Mouse (Mus musculus) cerebellum, postnatal 10 days (tissue): ENCODE results near the gene Bmpr1a.

Experiments used
- DNase-seq, 2 experiments: peaks; one replicate each; pipeline ENCODE4 v3.0.0; 2021; ENCODE audit warnings: mixed read lengths in 2 of 2

The Bmpr1a gene

GRCm38 (mm10) chr14:34504377-34504776 lies 1.2 kb upstream of the Bmpr1a start:
- DNase-seq: peak; percentile 43 to 48

- DNase-seq: peak in 1 of 2 experiments; percentile 17
These were observed 618 bp upstream of the Bmpr1a start for GRCm38 (mm10) chr14:34503759-34504158.

DNA sequence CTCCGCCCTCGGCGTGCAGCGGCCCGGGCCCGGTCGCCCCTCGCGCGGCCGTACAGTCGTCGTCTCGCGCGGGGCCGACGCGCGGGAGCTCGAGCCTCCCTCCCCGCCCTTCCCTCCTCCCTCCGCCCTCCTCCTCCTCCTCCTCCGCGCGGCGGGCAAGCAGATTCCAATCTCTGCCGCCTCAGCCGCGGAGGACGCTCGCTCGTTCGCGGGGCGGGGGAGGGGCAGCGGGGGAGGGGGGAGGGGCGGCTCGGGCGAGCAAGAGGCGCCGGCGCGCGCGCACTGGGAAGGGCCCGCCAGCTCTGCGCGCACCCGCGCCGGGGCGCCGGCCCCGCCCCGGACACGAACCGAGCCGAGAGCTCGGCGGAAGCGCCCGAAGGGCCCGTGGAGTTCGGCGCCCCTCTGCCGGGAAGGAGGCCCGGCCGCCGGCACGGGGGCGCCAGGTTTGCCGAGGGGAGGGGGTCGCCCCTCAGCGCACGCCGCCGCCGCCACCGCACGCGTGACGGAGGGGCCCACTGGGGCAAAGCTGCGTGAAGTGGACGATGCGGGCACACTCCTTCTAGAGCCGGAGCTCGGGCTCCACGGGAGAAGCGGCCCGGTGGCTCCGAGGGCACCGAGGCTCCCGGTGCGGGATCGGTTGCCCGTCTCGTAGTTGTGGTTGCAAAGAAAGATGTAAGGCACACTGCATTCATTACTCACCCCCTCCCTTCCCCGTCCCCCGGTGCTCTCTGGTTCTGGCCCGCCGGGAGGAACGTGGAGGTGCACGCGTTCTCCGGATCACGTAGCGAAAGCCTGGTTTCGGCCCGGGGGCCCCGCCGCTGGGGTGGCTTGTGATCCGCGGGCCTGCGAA lies 441 bp downstream of the Bmpr1a start:
- DNase-seq: peak; percentile 93 to 96

- DNase-seq: peak; percentile 70
These were observed 1.2 kb downstream of the Bmpr1a start for GRCm38 (mm10) chr14:34501804-34502474.

DNA sequence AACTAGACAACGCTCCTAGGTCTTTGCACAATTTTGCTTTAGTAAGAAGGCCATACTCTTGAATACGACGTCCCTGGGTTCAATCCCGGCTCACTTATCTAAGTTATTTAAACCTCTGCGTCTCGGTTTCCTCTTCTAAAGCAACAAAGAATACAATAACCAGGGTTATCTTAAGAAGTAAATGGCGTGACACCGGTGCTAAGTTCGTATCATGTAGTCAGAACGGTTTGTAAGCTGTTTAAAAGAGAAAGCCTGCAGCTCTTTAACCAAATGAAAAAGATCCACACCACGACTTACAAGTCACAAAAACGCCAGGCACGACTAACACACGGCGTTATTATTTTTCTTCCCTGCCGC lies 1.7 kb downstream of the Bmpr1a start:
- DNase-seq: peak in 1 of 2 experiments; percentile 22

DNA sequence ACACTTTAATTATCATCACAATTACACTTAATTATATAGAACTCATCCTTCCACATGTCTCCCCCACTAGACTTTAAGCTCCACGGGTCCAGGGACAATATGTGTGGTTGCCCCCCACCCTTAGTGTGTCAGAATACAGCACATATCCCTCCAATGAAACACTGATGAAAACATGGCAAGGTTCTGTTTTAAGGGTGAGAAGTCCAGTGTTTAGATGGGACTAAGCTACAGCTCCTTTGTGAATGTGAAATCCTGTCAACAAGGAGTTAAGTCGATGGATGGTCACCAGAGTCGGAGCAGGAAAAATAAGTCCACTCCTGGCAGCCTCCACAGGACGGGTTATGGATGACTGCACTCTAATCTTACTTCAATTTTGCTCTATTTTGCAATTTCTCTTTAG lies 2.8 kb downstream of the Bmpr1a start:
- DNase-seq: peak; percentile 16 to 20

DNA sequence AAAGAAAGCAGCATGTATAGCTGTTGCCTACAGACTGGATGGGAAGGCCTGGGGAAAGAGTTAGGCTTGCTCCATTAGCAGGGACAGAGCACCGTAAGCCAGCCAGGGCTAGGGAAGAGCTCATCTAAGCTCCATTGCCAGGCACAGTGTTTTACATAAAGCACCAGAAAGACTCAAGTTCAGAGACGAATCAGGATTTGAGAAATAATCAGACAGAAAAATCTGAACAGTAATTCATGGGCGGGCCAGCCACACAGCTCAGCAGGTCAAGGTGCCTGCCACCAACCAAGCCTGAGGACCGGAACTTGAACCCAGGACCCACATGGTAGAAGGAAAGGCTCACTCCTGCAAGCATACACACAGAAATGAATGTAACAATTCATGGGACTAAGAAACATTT lies 3.5 kb downstream of the Bmpr1a start:
- DNase-seq: no peak

- DNase-seq: no peak
These were observed 5.8 kb downstream of the Bmpr1a start for GRCm38 (mm10) chr14:34497346-34497745.

DNA sequence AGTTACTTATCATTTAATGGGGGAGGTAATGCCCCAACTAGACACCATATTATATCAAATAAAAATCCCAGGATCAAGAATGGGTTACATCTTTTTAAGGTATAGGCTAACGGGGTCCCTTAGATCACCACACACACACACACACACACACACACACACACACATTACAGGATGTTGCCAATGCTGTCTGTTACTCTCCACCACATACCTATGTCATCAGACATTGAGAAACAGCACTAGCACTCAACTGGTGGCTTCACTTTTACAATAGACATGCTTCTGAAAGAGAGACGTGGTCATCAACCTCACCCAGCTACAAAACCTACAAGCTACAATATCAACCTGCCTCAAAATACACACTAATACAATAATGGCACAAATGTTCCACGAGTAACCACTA lies 9.5 kb downstream of the Bmpr1a start:
- no peak for DNase-seq

GRCm38 (mm10) chr14:34492688-34493087 lies 10.5 kb downstream of the Bmpr1a start:
- DNase-seq: no peak

GRCm38 (mm10) chr14:34490965-34491364 lies 12.2 kb downstream of the Bmpr1a start:
- DNase-seq: no peak

- no peak for DNase-seq
These were observed 13.2 kb downstream of the Bmpr1a start for GRCm38 (mm10) chr14:34489928-34490327.

DNA sequence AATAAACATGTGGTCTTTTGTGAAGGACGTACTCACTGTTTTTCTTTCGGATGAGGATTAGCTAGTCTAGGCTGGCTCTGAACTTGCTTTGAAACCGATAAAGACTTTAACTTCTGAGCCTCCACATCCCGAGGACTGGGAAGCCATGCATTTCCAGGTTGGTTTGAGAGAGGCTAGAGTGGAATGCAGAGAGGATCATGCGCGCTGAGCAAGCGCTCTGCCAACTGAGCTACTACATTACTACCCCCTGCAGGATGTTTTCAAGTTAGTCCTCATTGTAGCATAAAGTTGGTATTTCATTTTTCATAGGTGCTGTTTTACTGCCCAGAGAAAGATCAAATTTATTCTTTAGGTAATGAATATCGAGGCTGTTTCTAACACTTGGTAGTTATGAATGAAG lies 17.0 kb downstream of the Bmpr1a start:
- DNase-seq: no peak

DNA sequence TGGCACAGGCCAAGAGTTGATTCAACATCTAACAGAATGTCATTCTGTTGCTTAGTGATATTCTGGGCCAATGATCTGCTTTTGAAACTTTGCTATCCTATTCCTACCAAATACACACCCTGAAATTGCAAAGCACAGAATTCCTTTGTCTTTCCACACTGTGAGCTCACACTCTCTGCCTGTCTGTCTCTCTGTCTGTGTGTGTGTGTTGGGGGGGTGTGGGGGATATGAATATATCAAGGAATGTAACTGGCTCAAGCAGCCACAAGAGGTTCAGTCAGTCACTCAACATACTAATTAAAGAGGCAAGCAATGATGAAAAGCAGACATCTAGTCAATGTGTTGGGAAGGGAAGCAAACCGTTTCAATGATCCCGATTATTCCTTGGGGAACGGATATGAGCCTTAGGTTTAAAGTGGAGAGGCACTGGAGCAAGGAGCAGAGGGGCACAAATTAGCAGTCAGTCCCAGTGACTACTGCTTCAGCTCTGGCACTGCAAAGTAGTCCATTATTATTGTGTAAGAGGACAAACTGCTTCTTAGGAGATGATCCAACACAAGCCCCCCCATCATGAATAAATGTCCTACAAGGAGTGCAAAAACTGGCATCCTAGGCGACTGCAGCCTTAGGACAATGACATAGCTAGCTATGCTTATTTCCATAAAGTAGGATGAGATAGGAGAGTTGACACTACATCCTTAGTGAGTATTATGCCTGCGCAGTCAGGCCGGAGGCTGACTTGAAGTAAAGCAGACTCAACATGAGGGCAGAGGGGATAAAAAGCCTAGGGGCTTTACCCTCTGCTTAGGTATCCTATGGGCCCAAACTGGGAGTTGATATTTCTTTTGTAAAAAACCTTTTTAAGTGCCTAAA lies 19.4 kb downstream of the Bmpr1a start:
- no peak for DNase-seq

DNA sequence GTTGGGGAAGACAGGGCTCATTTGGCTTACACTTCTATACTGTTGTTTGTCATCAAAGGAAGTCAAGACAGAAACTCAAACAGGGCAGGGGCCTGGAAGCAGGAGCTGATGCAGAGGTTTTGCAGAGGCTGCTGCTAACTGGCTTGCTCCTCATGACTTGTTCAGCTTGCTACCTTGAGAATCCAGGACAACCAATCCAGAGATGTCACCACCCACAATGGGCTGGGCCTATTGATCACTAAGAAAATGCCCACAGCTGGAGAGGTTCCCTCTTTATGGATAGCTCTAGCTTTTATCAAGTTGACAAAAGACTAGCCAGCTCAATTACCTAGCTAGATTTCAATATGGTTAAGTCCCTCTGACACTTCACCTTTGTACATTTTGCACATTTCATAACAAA lies 31.6 kb downstream of the Bmpr1a start:
- DNase-seq: no peak

DNA sequence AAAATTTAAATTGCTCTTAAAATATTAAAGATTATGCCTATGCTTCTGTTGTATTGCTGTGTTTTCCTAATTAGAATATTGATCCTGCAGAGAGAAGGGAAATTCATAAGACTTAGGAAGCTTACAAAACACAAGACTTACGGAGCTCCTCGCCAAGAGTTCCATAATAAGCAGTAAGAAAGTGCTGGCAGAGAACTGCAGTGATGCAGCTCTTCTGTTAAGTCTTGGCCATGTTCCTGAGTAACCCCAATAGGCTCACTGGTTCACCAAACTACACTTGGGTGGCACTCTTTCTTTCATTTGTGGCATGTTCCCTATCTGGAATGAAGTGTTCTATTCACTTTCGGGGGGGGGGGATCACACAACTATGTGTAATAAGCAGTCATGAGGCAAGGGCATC lies 36.9 kb downstream of the Bmpr1a start:
- no peak for DNase-seq

- DNase-seq: no peak
These were observed 43.8 kb downstream of the Bmpr1a start for GRCm38 (mm10) chr14:34459386-34459785.

DNA sequence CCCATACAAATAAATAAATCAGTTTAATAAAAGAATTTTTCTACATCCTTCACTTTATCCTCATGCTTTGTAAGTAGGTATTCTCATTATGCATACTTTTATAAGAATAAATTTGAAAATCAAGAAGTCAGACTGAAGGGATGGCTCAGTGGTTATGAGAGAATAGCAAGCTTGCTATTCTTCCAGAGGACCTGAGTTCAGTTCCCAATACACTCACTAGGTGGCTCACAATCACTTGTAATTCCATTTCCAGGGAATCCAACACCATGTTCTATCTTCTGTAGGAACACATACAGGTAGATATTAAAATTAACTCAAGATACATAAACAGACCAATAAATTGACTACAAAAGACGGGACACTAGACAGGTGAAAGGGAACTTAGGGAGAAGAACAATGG lies 44.3 kb downstream of the Bmpr1a start:
- DNase-seq: peak; percentile 78 to 81

DNA sequence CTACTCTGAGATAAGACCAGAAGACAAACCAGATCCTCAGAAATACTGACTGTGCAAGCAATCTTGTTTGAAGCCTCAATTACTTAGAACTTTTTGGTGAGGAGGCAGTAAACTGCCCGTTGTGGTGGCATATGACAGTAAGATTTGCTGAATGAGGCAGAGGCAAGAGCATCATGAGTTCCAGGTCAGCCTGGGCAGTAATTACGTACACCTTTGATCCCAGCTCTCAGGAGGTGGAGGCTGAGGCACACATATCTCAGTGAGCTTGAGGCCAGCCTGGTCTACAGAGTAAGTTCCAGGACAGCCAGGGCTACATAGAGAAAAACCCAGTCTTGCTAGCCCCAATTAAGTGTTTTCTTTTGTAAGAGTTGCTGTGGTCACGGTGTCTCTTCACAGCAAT lies 48.9 kb downstream of the Bmpr1a start:
- no peak for DNase-seq

DNA sequence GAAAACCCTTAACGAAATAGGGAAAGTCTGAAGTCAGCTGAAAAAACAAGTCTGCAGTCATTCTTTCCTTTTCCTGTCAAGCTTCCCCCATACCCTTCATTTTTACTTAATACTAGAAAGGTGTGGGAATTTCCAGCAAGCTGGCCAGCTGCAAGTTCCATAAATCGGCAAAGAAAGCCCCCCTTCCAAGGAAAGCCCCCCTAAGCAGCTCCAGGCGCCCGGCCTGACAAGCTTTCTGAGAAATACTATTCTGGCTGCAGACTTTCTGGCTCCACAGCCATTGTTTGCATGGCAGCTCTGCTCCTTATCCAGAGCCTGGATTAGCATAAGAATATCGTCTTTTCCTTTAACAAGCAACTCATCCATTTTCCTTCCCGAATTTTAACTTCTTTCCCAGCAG lies 49.5 kb downstream of the Bmpr1a start:
- no peak for DNase-seq

- DNase-seq: no peak
These were observed 51.3 kb downstream of the Bmpr1a start for GRCm38 (mm10) chr14:34451872-34452271.

DNA sequence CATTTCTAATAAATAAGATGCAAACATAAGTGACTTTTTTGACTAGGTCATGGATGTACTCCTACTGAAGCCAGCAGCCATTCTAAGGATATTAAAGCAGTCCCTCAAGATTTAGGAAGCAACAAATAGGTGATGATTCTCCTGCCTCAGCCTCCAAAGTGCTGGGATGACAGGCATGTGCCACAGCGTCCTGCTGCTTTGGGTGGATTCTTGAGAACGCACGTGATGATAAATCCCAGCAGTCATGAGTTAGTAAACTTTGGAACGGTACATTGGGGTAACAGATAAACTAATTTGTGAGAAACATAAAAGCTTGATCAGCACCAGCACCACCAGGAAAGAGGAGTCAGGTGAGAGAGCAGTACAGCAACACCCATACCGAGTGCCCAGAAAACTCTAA lies 52.7 kb downstream of the Bmpr1a start:
- no peak for DNase-seq

GRCm38 (mm10) chr14:34449807-34450206 lies 53.3 kb downstream of the Bmpr1a start:
- DNase-seq: no peak
